Mouse (Mus musculus) A20 (cell line): ENCODE data around the gene Phykpl.
A peak's percentile ranks its signal among the peaks of the same experiment; 100 is the strongest.
"Not testable (repeated sequence)": the region's sequence is repeated elsewhere in the genome, so short reads cannot be mapped to it uniquely, and the experiment has no call there.

Source experiments
- DNase-seq: peaks from one replicate; pipeline ENCODE4 v3.0.0-alpha.2; 2011; ENCODE audit warnings: low read depth, low spot score

Gene Phykpl

DNA sequence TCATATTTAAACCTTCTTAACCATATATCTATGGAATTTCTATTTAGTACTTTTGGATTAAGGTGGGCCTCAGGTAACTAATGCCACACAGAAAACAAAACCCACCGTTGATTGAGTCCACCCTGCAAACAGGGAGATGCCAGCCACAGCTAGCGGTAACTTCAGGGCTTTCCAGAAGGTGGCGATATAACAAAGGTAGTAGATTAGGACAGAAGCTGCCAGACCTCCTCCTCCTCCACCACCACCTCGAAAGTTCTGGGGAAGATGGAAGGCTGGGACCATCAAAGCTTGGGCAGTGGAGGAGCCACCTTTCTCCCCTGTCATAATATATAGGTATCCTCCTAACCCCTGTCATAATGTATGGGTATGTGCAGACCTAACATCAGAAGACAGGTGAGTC is 33.1 kb downstream of the Phykpl start:
- peak; percentile 81 for DNase-seq

DNA sequence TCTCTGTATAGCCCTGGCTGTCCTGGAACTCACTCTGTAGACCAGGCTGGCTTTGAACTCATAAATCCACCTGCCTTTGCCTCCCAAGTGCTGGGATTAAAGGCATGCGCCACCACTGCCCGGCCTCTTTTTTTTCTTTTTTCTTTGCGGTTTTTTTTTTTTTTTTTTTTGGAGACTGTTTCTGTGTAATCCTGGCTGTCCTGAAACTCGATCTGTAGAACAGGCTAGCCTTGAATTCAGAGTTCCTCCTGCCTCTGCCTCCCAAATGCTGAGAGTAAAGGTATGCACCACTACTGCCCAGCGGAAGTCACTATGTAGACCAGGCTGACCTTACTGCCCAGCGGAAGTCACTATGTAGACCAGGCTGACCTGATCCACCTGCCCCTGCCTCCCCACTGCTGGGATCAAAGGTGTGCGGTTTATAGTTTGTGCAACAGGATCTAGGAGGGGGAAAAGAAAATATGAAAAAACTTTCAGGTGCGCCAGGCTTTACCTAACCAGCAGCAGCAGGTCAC is 34.4 kb downstream of the Phykpl start:
- no peak for DNase-seq

DNA sequence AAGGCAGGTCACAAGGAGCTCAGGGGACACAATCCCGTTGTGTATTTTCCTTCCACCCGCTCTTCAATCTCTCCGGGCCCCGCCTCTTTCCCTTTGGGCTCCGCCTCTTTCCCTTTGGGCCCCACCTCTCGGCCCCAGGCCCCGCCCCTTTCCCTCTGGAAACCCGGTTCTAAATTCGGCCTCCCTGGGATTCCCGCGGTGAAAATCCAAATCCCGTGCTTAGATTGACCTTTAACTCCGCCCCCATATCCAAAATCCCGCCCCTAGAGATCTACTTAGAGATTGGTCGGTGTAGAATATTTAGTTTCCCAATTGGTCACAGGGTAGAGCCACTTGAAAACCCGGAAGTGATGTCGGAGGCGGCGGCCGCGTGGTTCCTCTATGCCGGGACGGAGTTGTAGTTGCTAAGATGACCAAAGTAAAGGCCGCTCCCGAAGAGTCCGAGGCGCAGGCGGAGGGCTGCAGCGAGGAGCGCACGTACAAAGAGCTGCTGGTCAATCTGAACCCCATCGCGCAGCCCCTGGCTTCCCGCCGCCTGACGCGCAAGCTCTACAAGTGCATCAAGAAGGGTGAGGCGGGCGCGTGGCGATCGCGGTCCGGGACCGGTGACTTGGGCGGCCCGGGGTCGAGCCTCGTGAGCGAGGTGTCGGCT is 35.0 kb downstream of the Phykpl start, which contains the start of gene Nhp2:
Gene Nhp2 (plus strand): TSS at position 327 of the 652 bp plus-strand sequence.
- peak; percentile 98 for DNase-seq

DNA sequence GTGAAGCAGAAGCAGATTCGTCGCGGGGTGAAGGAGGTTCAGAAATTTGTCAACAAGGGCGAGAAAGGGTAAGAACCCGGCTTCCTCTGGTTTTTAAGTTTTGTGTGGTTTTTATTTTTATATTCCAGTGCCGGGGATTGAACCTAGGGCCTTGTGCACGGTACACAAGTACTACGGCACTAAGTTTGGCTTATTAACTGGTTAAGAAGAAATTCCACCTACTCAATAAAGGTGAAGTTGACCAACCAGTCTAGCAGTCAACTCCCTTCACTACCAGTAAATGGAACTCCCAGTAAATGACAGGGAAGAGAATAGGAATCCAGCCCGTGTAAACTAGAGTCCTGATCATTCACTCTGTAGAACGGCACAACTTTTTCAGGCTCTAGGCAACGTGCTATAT is 35.5 kb downstream of the Phykpl start:
- DNase-seq: no peak

DNA sequence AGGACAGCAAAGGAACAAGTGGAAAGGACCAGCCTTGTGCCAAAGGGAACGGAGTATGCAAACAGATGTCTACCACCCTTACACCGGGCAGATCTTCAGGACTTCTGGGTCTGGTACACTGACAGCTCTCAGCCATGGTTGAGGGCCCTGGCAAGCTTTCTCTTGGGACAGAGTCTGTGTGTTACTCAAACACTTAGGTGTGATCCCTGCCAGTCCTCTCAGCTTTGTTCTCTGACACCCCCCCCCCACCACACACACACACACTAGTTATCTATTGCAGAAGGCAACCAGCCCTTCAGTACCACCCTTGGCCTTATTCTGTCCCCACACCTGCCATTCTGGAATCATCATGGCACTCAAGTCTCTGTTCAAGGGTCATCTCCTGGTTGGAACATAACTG is 37.2 kb downstream of the Phykpl start:
- DNase-seq: no peak

DNA sequence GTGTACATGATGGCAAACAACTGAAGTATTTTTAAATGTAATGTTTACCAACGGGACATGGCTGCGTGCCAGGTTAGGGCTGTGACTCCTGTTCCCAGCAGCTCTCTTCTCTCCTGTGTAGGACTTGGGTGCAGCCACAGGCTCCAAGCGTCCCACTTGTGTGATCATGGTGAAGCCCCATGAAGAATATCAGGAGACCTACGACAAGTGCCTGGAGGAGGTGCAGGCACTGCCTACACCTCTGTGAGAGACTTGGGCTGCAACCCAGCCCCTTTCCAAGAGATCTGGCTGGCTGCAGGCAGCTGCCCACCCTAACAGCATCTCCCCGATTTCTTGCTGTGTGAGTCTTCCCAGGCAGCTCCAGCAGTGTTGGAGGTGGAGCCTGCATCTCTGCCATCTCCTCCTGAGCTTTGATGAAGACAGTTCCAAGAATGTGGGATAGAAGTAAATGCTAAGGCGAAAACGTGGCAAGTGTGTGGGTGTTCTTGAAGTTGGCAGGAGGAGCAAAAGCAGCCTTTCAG is 38.5 kb downstream of the Phykpl start:
- no peak for DNase-seq

DNA sequence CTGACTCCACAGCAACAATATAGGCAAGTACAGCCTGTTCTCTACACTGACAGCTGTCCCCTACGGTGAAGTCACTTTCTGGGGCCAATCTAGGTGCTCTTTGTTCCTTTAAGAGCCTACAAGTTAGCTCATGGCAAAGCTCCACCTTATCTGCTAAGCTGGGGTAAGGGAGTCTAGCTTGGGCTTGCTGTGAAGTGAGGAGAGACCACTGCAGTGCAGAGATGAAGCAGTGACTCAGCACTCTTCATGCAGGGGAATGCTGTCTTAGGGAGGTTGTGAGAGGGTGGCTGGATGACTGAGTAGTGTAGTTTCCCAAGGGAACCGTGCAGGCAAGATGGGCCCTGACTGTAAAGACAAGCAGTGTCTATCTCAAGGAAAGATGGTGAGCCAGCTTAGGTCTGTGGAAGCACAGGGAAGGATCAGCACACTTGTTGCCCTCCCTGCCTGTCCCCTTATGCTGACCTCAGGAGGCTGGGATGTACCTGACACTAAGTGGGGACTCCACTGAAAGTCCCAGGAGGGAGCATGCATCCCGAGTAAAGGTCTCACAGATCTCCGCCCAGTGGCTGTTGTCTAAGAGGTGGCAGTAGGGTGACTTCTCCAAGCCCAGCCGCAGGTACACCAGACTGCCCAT is 40.7 kb downstream of the Phykpl start:
- no peak for DNase-seq

DNA sequence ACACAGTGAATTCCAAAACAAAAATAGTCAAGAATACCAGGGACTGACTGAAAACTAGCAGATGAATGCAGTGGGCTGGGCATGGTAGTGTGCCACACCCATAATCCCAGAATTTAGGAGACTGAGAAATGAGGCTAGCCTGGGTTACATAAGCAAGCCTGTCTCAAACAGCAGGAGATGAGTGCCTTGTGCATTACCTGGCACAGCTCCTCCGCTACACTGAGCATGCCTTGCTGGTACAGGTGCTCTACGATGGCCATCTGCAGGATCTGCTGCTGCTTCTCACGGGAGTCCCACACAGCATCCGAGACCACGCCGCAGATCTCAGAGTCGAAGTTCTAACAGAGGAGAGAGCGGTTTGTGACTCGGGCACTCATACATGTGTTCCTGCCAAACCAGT is 42.9 kb downstream of the Phykpl start:
- no peak for DNase-seq

DNA sequence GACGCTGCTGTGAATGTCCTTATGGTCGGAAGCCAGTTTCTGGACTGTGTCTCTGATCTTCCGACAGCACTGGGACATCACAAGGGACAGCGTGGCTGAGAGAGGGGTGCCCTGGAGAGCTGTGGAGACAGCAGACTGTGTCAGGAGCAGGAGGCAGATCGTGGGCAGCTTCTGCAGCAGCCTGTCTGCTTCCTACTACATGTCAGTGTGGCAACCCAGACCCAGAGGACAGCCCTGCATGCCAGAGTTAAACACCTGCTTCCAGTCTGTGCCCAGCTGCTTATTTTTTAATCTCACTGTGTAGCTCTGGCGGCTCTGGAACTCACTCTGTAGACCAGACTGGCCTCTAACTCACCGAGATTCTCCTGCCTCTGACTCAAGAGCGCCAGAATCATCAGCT is 43.4 kb downstream of the Phykpl start:
- no peak for DNase-seq

DNA sequence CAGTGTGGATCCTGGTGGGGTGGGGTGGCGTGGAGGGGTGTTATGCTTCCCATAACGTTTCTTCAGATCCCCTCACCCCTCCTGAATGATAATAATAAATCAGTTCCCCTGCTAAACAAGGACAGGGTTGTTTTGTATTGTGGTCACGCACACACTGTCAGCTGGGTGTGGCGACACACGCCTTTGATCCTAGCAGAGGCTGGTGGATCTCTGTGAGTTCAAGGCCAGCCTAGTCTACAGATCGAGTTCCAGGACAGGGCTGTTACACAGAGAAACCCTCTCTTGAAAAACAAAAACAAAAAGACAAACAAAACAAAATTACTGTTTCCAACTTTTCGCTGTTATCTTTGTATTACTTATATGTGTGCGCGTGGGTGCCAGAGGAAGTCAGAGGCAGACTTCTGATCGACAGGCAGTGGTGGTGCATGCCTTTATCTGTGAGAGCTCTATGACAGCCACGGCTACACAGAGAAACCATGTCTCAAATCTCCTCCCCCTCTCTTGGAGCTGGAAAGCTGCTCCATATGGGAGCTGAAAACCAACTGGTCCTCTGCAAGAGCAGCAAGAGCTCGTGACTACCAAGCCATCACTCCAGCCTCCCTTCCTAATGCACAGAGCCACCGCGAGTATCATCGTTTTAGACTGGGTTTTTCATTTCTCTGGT is 45.2 kb downstream of the Phykpl start:
- DNase-seq: no peak

DNA sequence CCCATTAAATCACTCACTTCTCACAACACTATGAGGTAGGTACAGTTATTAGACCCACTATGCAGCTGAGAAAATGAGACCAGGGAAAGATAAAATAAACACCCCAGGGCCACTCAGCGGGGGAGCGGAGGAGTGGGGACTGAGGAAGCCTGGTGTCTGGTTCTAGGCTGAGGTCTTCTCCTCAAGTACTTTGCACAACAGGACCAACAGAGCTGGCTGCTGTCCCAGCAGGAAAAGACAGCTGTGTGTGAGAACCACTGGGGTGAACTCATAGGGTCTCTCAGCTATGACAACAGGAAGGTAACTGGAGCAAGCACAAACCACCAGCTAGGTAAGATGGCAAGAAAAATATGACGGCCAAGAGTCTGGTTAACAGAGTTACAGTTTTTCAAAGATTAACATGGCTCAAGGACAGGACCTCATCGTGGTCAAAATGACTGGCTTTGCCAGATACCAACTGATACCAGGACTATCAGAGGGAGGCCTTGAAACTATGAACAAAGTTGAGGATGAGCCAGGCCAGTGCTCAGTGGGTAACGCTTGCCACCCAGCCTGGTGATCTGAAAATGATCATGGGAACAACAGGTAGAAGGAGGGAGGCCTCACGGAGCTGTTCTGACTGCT is 47.7 kb downstream of the Phykpl start:
- DNase-seq: no peak

DNA sequence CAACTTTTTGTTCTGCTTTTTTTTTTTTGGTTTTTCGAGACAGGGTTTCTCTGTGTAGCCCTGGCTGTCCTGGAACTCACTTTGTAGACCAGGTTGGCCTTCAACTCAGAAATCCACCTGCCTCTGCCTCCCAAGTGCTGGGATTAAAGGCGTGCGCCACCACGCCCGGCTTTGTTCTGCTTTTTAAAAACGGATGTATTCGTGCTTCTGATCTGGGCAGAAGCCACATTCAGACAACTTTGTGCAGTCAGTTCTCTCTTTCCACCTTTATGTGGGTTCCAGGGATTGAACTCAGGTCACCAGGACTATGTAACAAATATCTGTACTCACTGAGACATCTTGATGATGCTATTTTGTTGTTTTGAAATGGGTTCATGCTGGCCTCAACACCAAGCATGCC is 48.6 kb downstream of the Phykpl start:
- DNase-seq: not testable (repeated sequence)

DNA sequence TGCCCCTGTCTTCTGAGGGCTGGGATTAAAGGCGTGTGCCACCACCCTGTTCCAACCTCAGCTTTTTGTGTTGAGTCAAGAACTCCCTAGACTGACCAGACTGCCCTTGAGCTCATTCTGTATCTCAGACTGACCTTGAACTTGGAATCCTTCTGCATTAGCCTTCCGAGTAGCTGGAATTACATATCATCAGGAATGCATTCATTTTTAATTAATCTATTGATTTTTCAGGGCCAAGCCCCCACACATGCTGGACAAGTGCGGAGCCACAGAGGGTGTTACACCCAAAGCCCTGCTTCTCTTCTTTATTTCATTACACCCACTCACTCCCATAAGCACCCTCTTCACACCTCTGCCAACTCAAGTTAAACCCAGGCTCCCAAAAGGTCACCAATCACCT is 49.2 kb downstream of the Phykpl start:
- no peak for DNase-seq

DNA sequence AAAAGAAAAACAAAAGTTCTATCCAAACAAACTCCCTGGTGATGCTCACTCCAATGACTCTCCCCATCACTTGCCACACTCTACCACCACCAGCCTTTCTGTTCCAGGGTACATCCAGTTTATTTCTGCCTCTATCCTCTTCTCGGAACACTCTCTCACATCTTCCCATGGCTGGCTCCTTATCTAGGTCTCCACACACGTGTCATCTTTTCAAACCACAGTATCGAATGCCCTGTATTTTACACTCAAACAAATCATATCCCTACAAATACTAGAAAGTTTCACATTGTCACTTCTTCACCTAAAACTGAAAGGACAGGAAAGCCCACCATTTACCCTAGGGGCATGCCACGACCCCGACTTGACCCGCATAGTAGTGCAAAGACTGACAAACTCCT is 50.6 kb downstream of the Phykpl start:
- no peak for DNase-seq

DNA sequence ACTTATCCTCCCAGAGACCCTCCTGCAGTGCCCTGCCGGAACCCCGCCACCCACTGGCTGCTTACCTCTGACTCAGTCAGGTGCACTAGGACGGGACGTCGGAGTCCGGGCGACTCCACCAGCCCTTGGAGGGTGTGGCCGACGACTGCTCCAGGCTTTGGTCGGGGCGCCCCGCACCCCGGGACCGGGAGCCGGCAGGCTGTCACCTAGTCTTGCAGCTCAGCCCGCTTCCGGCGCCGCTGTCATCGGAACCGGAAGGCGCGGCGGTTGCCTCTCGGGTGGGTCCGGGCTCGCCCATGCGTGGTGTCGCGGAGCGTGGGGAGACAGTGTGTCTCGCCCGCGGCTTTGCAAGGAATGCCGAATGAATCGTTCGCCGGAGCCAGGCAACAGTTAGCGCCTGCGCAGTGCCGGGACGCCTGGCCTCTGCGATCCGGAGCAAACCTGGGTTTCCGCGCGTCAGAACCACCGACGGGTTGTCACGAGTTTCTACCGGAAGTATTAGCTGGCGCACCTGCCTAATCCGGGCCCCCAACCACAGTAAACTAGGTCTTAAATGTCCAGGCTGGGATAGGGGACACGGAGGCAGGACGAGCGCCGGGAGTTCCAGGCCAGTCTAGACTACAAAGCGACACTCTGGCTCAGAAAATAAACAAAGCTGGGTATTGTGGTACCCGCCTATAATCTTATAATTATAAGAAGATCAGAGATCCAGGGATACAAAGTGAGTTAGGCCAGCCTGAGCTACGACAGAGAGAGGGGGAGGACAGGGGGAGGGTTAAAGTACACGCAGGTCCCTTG is 51.2 kb downstream of the Phykpl start, which contains the start of gene Rmnd5b:
Gene Rmnd5b (minus strand): TSS at position 372 of the 798 bp plus-strand sequence.
- peak; percentile 92 for DNase-seq

DNA sequence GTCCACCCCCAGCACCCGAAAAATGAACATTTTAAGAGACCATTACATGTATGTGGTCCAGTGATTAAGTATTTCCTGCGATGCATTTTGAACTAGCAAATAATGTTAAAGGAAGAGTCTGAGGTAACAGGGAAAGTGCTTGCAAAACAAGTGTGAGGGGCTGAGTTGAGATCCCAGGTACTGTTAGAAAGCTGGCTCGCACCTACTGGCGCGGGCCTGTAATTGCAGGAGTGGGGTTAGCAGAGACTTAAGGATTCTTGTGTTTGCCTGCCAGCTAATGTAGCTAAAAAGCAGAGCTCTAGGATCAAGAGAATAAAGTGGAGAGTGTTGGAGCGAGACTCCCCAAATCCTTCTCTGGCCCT is 51.7 kb downstream of the Phykpl start:
- peak; percentile 89 for DNase-seq

DNA sequence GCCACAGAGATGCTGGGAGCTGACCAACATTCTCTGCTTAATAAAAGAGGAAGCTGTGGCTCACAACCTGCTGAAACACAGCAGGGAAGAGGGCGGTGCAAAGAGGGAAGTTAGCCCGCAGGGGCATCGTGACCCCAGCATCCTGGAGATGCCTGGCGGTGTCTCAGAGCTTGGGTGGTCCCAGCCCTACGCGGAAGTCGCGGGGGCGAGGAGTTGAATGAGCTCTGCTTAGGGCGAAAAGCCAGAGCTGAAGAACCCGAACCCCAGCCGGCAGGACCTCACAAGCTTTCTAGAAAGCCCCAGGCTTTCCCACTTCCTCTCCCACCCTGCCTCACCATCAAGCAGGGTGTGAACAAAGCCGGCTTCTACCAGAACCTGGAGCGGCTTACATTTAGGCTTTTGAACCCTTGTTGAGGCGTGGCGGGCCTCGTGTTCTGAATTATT is 53.4 kb downstream of the Phykpl start:
- peak; percentile 89 for DNase-seq

DNA sequence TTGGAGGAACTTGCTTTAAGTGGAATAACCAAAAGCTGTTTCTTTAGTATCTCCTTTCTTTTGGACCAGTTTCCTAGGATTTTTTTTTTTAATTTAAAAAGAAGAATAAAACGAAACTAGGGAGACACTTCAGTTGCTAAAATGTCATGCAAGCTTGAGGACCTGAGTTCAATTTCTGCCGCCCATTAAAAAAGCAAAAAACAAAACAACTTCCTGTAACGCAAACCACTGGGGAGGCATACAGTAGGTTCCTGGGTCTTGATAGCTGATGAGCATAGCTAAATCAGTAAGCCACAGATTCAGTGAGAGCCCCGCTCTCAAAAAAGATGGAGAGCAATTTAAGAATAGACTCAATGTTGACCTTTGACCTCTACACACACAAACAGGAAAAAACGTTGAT is 53.9 kb downstream of the Phykpl start:
- DNase-seq: no peak

DNA sequence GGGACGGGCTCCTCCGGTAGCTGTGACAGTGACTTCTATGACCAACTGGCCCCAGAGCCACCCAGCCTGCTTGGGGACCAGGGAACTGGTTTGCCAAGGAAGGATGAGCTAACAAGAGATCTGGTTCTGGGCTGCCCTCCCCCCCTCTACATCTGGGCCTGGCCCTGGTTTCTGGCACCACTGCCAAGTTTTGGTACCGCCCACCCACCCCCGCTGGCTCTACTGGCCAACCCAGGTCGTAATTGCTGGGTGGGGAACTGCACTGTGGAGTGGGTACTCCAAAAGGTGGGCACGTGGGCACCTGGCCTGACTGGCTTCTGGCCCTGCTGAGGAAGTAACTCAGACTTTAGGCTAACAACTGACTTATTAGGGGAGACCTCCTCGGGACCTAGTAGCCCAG is 56.2 kb downstream of the Phykpl start:
- no peak for DNase-seq

DNA sequence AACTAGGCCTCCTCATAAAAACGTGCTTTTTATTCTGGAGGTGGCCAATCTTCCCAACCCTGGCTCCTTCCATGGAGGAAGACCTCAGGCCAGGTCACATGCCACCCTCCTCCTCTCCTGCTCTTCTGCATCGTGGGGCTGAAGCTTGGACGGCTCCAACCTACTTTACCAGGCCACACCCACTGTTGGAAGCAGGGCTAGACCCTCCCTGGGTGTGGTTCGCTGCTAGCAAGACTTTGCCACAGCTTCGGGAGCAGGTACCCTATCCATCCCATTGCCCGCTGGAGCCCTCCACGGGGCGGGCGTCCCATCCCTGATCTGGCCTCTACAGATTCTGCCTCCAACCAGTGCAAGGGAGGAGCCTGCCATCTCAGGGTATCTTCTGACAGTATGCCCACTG is 58.6 kb downstream of the Phykpl start:
- no peak for DNase-seq

DNA sequence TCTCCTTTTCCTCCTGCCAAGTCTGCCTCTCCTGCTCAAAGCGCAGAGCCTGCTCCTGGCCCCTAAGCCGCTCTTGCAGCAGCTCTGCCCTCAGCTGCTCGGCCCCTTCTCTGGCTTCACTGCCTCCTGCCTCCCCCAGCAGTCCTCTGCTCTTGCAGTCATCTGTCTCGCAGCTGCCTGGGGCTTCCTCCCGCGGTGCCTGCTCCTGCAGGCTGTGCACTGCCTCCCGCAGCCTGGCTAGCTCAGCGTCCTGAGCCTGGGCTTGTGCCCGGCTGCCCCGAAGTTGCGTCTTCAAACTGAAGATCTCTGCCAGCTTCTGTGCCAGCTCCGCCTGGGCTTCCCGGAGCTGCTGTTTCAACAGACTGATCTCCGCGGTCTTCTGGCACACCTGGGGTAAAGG is 59.2 kb downstream of the Phykpl start:
- DNase-seq: peak; percentile 90
